Mouse (Mus musculus) spleen, adult 2 months (tissue): ENCODE results near the gene Acadvl.

Experiments used
- CTCF ChIP-seq: fragments of 200-500 bp; IDR thresholded peaks from 2 replicates; pipeline ENCODE4 v1.5.1; 2011; ENCODE audit warnings: mild to moderate bottlenecking, inconsistent platforms; ENCODE audit not compliant: insufficient read depth, insufficient read length, insufficient replicate concordance; ENCODE audit errors: extremely low read depth
- POLR2A ChIP-seq: fragments of 200-500 bp; IDR thresholded peaks from 2 replicates; pipeline ENCODE4 v1.6.1; 2011; ENCODE audit warnings: low read depth, low read length, inconsistent platforms

- TF ChIP-seq POLR2A = no peak
- no peak for TF ChIP-seq CTCF
These were observed 22.8 kb downstream of the Acadvl start for GRCm38 (mm10) chr11:69992396-69992795.
